Mouse (Mus musculus): ENCODE measurements around the gene Lats2.
"Not testable (repeated sequence)": the region's sequence is repeated elsewhere in the genome, so short reads cannot be mapped to it uniquely, and the experiment has no call there.

The Lats2 gene

GRCm38 (mm10) chr14:57758237-57758636, at the start of gene Lats2:
TSS of gene Lats2 (minus strand) at chr14:57758388.
- no peak for DNase-seq

- DNase-seq = no peak
These were observed 45.5 kb upstream of the Lats2 start for GRCm38 (mm10) chr14:57803731-57804130.

- DNase-seq = peak; percentile 98
These were observed 40.1 kb upstream of the Lats2 start, which contains the start of gene Sap18 for GRCm38 (mm10) chr14:57797991-57798931. TSS of gene Sap18 (plus strand) at chr14:57798180.

GRCm38 (mm10) chr14:57797551-57797950, 39.4 kb upstream of the Lats2 start:
- peak; percentile 6 for DNase-seq

- DNase-seq = no peak
These were observed 33.0 kb upstream of the Lats2 start for GRCm38 (mm10) chr14:57791171-57791570.

GRCm38 (mm10) chr14:57789759-57790158, 31.6 kb upstream of the Lats2 start:
- DNase-seq = no peak

- DNase-seq = no peak
These were observed 31.1 kb upstream of the Lats2 start for GRCm38 (mm10) chr14:57789311-57789710.

GRCm38 (mm10) chr14:57787406-57787805, 29.2 kb upstream of the Lats2 start:
- peak; percentile 29 for DNase-seq

- DNase-seq = no peak
These were observed 14.1 kb upstream of the Lats2 start for GRCm38 (mm10) chr14:57772157-57772815.

GRCm38 (mm10) chr14:57769102-57769501, 10.9 kb upstream of the Lats2 start:
- DNase-seq = peak; percentile 29

- no peak for DNase-seq
These were observed 2.5 kb upstream of the Lats2 start for GRCm38 (mm10) chr14:57760447-57761412.

GRCm38 (mm10) chr14:57756094-57756493, 2.1 kb downstream of the Lats2 start:
- no peak for DNase-seq

GRCm38 (mm10) chr14:57755661-57756060, 2.5 kb downstream of the Lats2 start:
- DNase-seq = no peak

- DNase-seq = no peak
These were observed 4.7 kb downstream of the Lats2 start for GRCm38 (mm10) chr14:57753351-57753992.

GRCm38 (mm10) chr14:57751006-57751405, 7.2 kb downstream of the Lats2 start:
- DNase-seq = not testable (repeated sequence)

- no peak for DNase-seq
These were observed 8.7 kb downstream of the Lats2 start for GRCm38 (mm10) chr14:57749501-57749900.

GRCm38 (mm10) chr14:57746001-57746771, 12.0 kb downstream of the Lats2 start, which contains the start of gene Gm49361:
TSS of gene Gm49361 (minus strand) at chr14:57746103.
- peak; percentile 98 for DNase-seq

GRCm38 (mm10) chr14:57745291-57745969, 12.8 kb downstream of the Lats2 start:
- DNase-seq = peak; percentile 74

- DNase-seq = peak; percentile 58
These were observed 13.6 kb downstream of the Lats2 start for GRCm38 (mm10) chr14:57744547-57744946.

GRCm38 (mm10) chr14:57740651-57741050, 17.5 kb downstream of the Lats2 start:
- no peak for DNase-seq

- peak; percentile 40 for DNase-seq
These were observed 21.1 kb downstream of the Lats2 start for GRCm38 (mm10) chr14:57737089-57737488.

All from kidney, postnatal 10 days (tissue).